In genomic region chr9:98296383-98297201, GRCm38 (mm10) we compare ENCODE assay signal across 8 mouse cellular contexts. TPM values are rescaled to one million over a fixed set of nuclear protein-coding genes. Genes with fewer than 3 reads are reported as not detected.
DNase-seq lines count a peak whose midpoint lies in the region; ATAC-seq and TF ChIP-seq lines count a peak whose summit lies in the region.

No protein-coding gene starts in this region.

- H3K27ac ChIP-seq in cerebellum, adult 2 months (ENCODE audit: insufficient read depth, low read length): no peak overlapping the region
- H3K27ac ChIP-seq in forebrain, postnatal 0 days (ENCODE audit: low read depth, low read length): peak overlapping the region; percentile 47; the same call in 1 of the 2 replicates
- H3K27ac ChIP-seq in lung, embryonic 15.5 days: peak overlapping the region; percentile 85

- no peak for TF ChIP-seq CTCF in G1E (IDR thresholded peaks at IDR 0.05; ENCODE audit: low read depth, low read length)
- TF ChIP-seq CTCF in cerebellum, adult 2 months (IDR thresholded peaks at IDR 0.05; ENCODE audit: borderline replicate concordance, insufficient read depth, low read depth, low read length): no peak
- no peak for TF ChIP-seq CTCF in forebrain, postnatal 0 days (IDR thresholded peaks at IDR 0.05; ENCODE audit: low read depth)

- ATAC-seq in G1E (ENCODE audit: extremely low read depth, insufficient number of reproducible peaks, low FRiP score, poor library complexity, severe bottlenecking): peak; percentile 66
- peak; percentile 88 for ATAC-seq in forebrain, postnatal 0 days
- ATAC-seq in lung, embryonic 15.5 days (ENCODE audit: borderline replicate concordance, extremely low read depth, low FRiP score, low TSS enrichment): peak; percentile 91

- H3K4me3 ChIP-seq in G1E (ENCODE audit: low read depth, low read length): peak overlapping the region; percentile 79
- H3K4me3 ChIP-seq in cerebellum, adult 2 months (replicated peaks; ENCODE audit: insufficient read depth, low read depth, low read length): peak overlapping the region; percentile 68
- peak overlapping the region; percentile 50 for H3K4me3 ChIP-seq in forebrain, postnatal 0 days (ENCODE audit: low read depth, low read length)
- peak overlapping the region; percentile 73 for H3K4me3 ChIP-seq in lung, embryonic 15.5 days

- no peak for TF ChIP-seq POLR2A in cerebellum, adult 2 months (IDR thresholded peaks at IDR 0.05; ENCODE audit: borderline replicate concordance, insufficient read depth, low read length)

- peaks cover 43% of the 10 kb centered on the region for H3K4me1 ChIP-seq in G1E (ENCODE audit: insufficient read depth, low read depth, low read length)
- H3K4me1 ChIP-seq in cerebellum, adult 2 months (ENCODE audit: control insufficient read depth, insufficient read depth, low read length): peaks cover 4% of the 10 kb centered on the region; the same call in 1 of the 2 replicates
- H3K4me1 ChIP-seq in forebrain, postnatal 0 days (ENCODE audit: insufficient read depth): peaks cover 7% of the 10 kb centered on the region; the same call in 1 of the 2 replicates
- H3K4me1 ChIP-seq in lung, embryonic 15.5 days: peaks cover 11% of the 10 kb centered on the region

- H3K4me2 ChIP-seq in forebrain, postnatal 0 days (ENCODE audit: low read depth): peak overlapping the region; percentile 84
- peak overlapping the region; percentile 87 for H3K4me2 ChIP-seq in lung, embryonic 15.5 days

- DNase-seq in G1E (ENCODE audit: low spot score): peak; percentile 83
- peak; percentile 74 to 75 for DNase-seq in cerebellum, adult 2 months
- DNase-seq in forebrain, postnatal 0 days: peak; percentile 80
- DNase-seq in heart, postnatal 4 days: peak; percentile 84
- DNase-seq in layer of hippocampus, adult 8-10 months (ENCODE audit: low spot score in 2 of 2): peak; percentile 69 to 71
- peak; percentile 82 for DNase-seq in ovary, adult 18-20 months (ENCODE audit: low spot score)
- peak; percentile 92 for DNase-seq in thymus, postnatal 0 days (ENCODE audit: low spot score)

- peak overlapping the region; percentile 47 for H3K9ac ChIP-seq in forebrain, postnatal 0 days
- peak overlapping the region; percentile 47 for H3K9ac ChIP-seq in lung, embryonic 15.5 days

- peaks cover 16% of the 10 kb centered on the region for H3K27me3 ChIP-seq in G1E (ENCODE audit: insufficient read depth, low read length)
- no peaks in the 10 kb centered on the region for H3K27me3 ChIP-seq in cerebellum, adult 2 months (ENCODE audit: control insufficient read depth, insufficient read depth, low read length)
- no peaks in the 10 kb centered on the region for H3K27me3 ChIP-seq in forebrain, postnatal 0 days (ENCODE audit: insufficient read depth, low read length)
- H3K27me3 ChIP-seq in lung, embryonic 15.5 days: no peaks in the 10 kb centered on the region

- H3K36me3 ChIP-seq in G1E (replicated peaks): peaks cover 15% of the 10 kb centered on the region
- H3K36me3 ChIP-seq in forebrain, postnatal 0 days (ENCODE audit: insufficient read depth): no peaks in the 10 kb centered on the region
- H3K36me3 ChIP-seq in lung, embryonic 15.5 days: no peaks in the 10 kb centered on the region

- no peaks in the 10 kb centered on the region for H3K9me3 ChIP-seq in G1E (replicated peaks)
- H3K9me3 ChIP-seq in forebrain, postnatal 0 days (ENCODE audit: low read length): no peaks in the 10 kb centered on the region
- no peaks in the 10 kb centered on the region for H3K9me3 ChIP-seq in lung, embryonic 15.5 days

- 2% methylated on average over 56 of the region's 56 CpGs for WGBS in cerebellum, adult 2 months
- WGBS in forebrain, postnatal 0 days: 2% methylated on average over 56 of the region's 56 CpGs
- WGBS in lung, embryonic 15.5 days: under 1% methylated on average over 56 of the region's 56 CpGs

RNA-seq across cellular contexts. Expression of gene Nmnat3, which starts 9.4 kb away (rescaled TPM):
- total RNA-seq in G1E (2014; fragmentation: Nextera tagmentation) (23.3 and 38.3 TPM in 2 replicates), G1E (2017) (10.7 and 10.8 TPM in 2 replicates)
- polyA plus RNA-seq in G1E (2012): 7.1 and 9.1 TPM in 2 replicates
- 1.7 and 2.3 TPM in 2 replicates for polyA plus RNA-seq in cerebellum, adult 2 months (2012; rRNA removed)
- total RNA-seq in forebrain, postnatal 0 days (2014; rRNA removed): 2.7 and 4.0 TPM in 2 replicates
- 1.7 and 2.1 TPM in 2 replicates for polyA plus RNA-seq in forebrain, postnatal 0 days (2015; fragmentation: Nextera tagmentation; extraction: Ambion mirVana)
- total RNA-seq in heart, postnatal 4 days (2021): 1 to 10 TPM; 9.1 to 9.8 TPM
- 1 to 10 TPM; 1.0 to 2.8 (median 2.4) TPM for total RNA-seq in layer of hippocampus, adult 8-10 months (2022)
- 6.4 and 6.6 TPM in 2 replicates for polyA plus RNA-seq in lung, embryonic 15.5 days (2015; fragmentation: Nextera tagmentation; extraction: Ambion mirVana)
- 14.0 and 17.1 TPM in 2 replicates for polyA plus RNA-seq in thymus, postnatal 0 days (2015; fragmentation: Nextera tagmentation; extraction: Ambion mirVana)
